Mouse (Mus musculus) CH12.LX (cell line): ENCODE data around the gene Abhd16a. TPM values are rescaled to one million over a fixed set of nuclear protein-coding genes. Genes with fewer than 3 reads are reported as not detected.

ENCODE experiments used
- DNase-seq: peaks from one replicate; pipeline ENCODE4 v3.0.0-alpha.2; 2013; ENCODE audit errors: extremely low read depth
- H3K27ac ChIP-seq: 2 replicates; pipeline ENCODE4 v1.5.1; 2012; ENCODE audit warnings: low read depth, mild to moderate bottlenecking, control low read depth, moderate library complexity; ENCODE audit not compliant: insufficient read depth
- H3K27me3 ChIP-seq: replicated peaks from 2 replicates; pipeline ENCODE3; 2012; ENCODE audit warnings: inconsistent platforms
- H3K36me3 ChIP-seq, 2 experiments: replicated peaks in 1 of 2; 2 replicates each; pipeline versions ENCODE3 to v1.6.1; 2012; ENCODE audit warnings: inconsistent platforms in 1 of 2, low read length in 1 of 2, mild to moderate bottlenecking in 1 of 2, mixed read lengths in 1 of 2, moderate library complexity in 1 of 2; ENCODE audit not compliant: control insufficient read depth in 1 of 2, insufficient read depth in 1 of 2
- H3K4me1 ChIP-seq, 2 experiments: 2 replicates each; pipeline ENCODE4 v1.6.1; 2012; ENCODE audit warnings: inconsistent platforms in 1 of 2, moderate library complexity in 1 of 2; ENCODE audit not compliant: insufficient read depth in 2 of 2, control insufficient read depth in 1 of 2
- H3K4me2 ChIP-seq: 2 replicates; pipeline ENCODE4 v1.6.1; 2012; ENCODE audit warnings: low read depth, mild to moderate bottlenecking, control low read depth; ENCODE audit not compliant: poor library complexity, insufficient read depth, severe bottlenecking
- H3K4me3 ChIP-seq, 3 experiments: fragments of 150-350 bp in 1 of 3; sonication (generic) in 1 of 3; replicated peaks in 1 of 3; 2 replicates each; pipeline versions ENCODE3 to v1.5.1; 2011 to 2012; ENCODE audit warnings: low read depth in 2 of 3, low read length in 2 of 3, mild to moderate bottlenecking in 2 of 3, moderate library complexity in 2 of 3, control low read depth in 1 of 3, improper control_type of control experiment in 1 of 3, inconsistent platforms in 1 of 3, mixed read lengths in 1 of 3; ENCODE audit not compliant: poor library complexity in 1 of 3
- H3K79me2 ChIP-seq: replicated peaks from 2 replicates; pipeline ENCODE4 v1.6.1; 2012; ENCODE audit warnings: mild to moderate bottlenecking, moderate library complexity; ENCODE audit not compliant: control insufficient read depth, poor library complexity, insufficient read depth, severe bottlenecking; ENCODE audit errors: extremely low read depth
- H3K9ac ChIP-seq: 2 replicates; pipeline ENCODE4 v1.6.1; 2012; ENCODE audit warnings: low read depth, mild to moderate bottlenecking, control low read depth, moderate library complexity; ENCODE audit not compliant: insufficient read depth
- H3K9me3 ChIP-seq: replicated peaks from 2 replicates; pipeline ENCODE3; 2012; ENCODE audit warnings: low read length, inconsistent platforms, mixed read lengths
- BHLHE40 ChIP-seq: IDR thresholded peaks from 2 replicates; pipeline ENCODE4 v1.6.1; 2011; ENCODE audit warnings: mild to moderate bottlenecking, low read depth, low read length, improper control_type of control experiment
- CHD2 ChIP-seq: IDR thresholded peaks from 2 replicates; pipeline ENCODE4 v1.6.1; 2011; ENCODE audit warnings: low read length, improper control_type of control experiment
- CTCF ChIP-seq, 2 experiments: IDR thresholded peaks in 1 of 2; conservative IDR thresholded peaks in 1 of 2; 2 replicates each; pipeline ENCODE4 v1.5.1; 2011 to 2012; ENCODE audit warnings: low read depth in 2 of 2, low read length in 2 of 2, improper control_type of control experiment in 1 of 2, inconsistent platforms in 1 of 2, mild to moderate bottlenecking in 1 of 2, moderate library complexity in 1 of 2
- GABPA ChIP-seq: IDR thresholded peaks from 2 replicates; pipeline ENCODE4 v1.6.1; 2012; ENCODE audit warnings: low read depth, low read length, improper control_type of control experiment, inconsistent platforms; ENCODE audit not compliant: insufficient replicate concordance
- IRF4 ChIP-seq: IDR thresholded peaks from 2 replicates; pipeline ENCODE4 v1.6.1; 2014; ENCODE audit warnings: low read depth, mild to moderate bottlenecking, inconsistent platforms, low read length, improper control_type of control experiment
- MXI1 ChIP-seq: IDR thresholded peaks from 2 replicates; pipeline ENCODE4 v1.6.1; 2011; ENCODE audit warnings: mild to moderate bottlenecking, low read depth, low read length, improper control_type of control experiment
- dilution Hi-C: fragments of 300-500 bp; cut with MboI; formaldehyde crosslinking; loops from 2 replicates; pipeline ENCODE4 v1.14.3; 2020; ENCODE audit warnings: low sequenced_read_pairs; ENCODE audit not compliant: extremely low pct_unique_long_range_greater_than_20kb, extremely low pct_ligation_motif_present
- in situ Hi-C: fragments of 300-500 bp; cut with MboI; formaldehyde crosslinking; loops from 3 replicates; pipeline ENCODE4 v1.14.3; 2019; ENCODE audit warnings: low sequenced_read_pairs, low pct_ligation_motif_present, low pct_unique_long_range_greater_than_20kb, mixed read lengths
- polyA plus RNA-seq: library from polyadenylated mRNA; unstranded; fragments of >175 nt; gene quantifications from 2 replicates; pipeline ENCODE4 v1.2.1, GENCODE M21; 2012; ENCODE audit warnings: low read depth; ENCODE audit not compliant: insufficient read length
- total RNA-seq, 2 experiments: library from RNA; depleted of rRNA; stranded (reverse); fragments of 300-350 nt in 1 of 2; fragments of >200 nt in 1 of 2; gene quantifications; 2 replicates each; pipeline ENCODE4 v1.2.3; 2012 to 2014

Abhd16a gene
- total and polyA plus RNA-seq, 3 experiments: 11.6 to 16.6 (median 15.3) TPM

DNA sequence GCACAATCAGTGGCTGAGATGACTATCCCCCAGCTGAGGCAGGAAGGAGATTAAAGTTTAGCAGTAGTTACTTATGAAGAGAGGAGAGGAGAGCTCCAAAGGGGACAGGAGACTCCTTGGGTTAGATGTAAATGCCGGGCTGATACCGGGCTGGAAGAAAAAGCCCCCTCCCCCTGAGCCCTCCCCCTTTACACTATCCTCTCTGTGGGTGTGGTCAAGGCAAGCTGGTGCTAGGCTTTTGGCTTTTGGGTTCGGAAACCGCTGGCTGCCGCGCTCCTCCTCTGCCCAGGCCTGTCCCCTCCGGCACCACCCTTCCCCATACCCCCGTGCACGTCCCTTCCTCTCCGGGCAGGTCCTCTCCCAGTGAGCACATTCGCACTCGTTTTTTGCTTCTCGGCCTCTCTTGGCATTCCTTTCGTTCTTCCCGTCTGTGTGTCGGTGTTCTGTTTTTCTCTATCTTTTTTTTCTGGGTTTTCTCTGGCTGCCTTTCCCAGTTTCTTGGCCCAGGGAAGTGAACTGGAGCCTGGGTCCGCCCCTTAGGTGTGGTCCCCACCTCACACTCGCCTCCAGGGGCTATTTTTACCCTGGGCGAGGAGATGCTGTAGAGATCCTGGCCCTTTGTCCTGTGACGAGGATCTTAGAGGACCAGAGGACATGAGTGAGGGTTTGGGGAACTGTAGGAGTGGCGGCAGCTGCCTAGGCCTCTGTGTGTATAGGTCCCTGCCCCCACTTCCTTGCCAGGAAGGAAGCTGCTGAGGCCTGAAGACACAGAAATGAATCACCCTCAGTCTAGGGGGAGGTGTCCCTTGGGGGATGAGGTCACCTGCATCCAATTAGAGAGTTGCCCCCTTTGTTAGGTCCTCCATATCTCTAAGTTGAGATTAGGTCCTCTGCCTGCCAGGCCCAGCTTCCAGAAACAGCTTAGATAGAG is 37.6 kb upstream of the Abhd16a start (continued):
- TF ChIP-seq CHD2: peak; percentile 96

DNA sequence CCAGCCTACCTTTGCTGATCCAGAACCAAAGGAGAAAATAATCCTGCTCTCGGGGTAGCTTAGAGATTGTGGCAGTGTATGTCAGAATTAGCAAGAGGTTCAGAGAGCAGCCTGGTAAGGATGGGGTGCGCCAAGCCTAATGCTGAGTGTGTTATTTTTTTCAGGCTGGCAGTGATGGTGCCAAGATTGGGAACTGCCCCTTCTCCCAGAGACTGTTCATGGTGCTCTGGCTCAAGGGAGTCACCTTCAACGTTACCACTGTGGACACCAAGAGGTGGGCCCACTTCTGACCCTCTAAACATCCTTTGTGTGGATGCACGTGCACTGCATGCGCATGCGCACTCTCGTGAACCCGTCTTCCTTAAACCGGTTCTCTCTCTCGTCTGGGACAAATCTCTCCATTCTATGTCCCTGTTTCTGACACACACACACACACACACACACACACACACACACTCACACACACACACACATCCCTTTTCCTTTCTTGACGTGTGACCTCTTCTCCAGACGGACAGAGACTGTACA is 36.7 kb upstream of the Abhd16a start:
- Histone ChIP-seq H3K4me2 (peak overlapping the region; percentile 58), H3K9me3 (peaks cover 7% of the 10 kb centered on the region), H3K36me3 (peaks cover 41 to 47% of the 10 kb centered on the region in 2 experiments), H3K4me1 (peaks cover 9 to 26% of the 10 kb centered on the region in 2 experiments), H3K9ac (peak overlapping the region; percentile 55), H3K4me3 (peak overlapping the region; percentile 79 to 94 (median 86)), H3K79me2 (peaks cover 27% of the 10 kb centered on the region), H3K27ac (peak overlapping the region; percentile 96), H3K27me3 (no peaks in the 10 kb centered on the region)
- DNase-seq: no peak
- dilution Hi-C loops: no loop called here
- in situ Hi-C loops: no loop called here
- TF ChIP-seq BHLHE40: peak; percentile 31; the same call in 1 of the 2 replicates
- no peak for TF ChIP-seq GABPA

DNA sequence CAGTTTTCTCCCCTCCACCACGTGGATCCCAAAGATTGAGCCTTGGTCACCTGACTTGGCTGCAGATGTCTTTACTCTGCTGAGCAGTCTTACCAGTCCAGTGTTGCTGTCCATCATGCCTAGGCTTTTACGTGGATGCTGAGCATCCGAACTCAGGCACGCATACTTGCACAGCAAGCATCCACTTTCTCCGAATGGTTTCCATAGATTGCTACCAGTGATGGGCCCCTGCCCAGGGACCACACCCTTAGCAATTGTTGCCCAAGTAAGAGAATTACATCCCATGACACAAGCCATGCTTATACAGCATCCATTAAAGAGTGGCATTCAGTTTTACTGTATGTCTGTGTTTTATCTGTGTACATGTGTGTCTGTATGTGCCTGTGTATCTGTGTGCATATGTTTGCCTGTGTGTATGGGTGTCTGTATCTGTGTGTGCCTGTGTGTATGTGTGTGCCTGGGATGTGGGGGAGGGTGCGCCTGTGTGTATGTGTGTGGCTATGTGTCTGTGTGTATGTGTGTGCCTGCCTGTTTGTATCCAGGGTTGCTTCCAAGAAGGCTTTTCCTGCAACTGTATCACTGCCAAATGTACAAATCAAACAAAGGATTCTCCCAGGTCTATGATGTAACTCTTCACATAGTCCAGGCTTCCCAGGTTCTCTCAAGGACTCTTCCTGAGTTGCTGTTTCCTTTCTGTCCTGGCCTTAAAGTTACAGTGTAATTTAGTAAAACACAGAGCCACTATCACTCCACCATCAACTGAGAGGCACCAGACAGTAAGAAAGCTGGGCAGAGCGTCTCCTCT is 33.2 kb upstream of the Abhd16a start:
- H3K27ac ChIP-seq: no peak overlapping the region
- DNase-seq: no peak
- H3K9ac ChIP-seq: no peak overlapping the region
- no peak overlapping the region for H3K4me2 ChIP-seq
- no peaks in the 10 kb centered on the region for H3K27me3 ChIP-seq
- H3K4me3 ChIP-seq: no peak overlapping the region
- TF ChIP-seq CTCF (conservative IDR thresholded peaks at IDR 0.05 in 1 of 2, IDR thresholded peaks at IDR 0.05 in 1 of 2; ENCODE audit: low read depth in 2 of 2, low read length in 2 of 2) (no peak), IRF4 (no peak), MXI1 (no peak)
- H3K4me1 ChIP-seq: peaks cover 9 to 20% of the 10 kb centered on the region in 2 experiments
- peaks cover 69 to 83% of the 10 kb centered on the region in 2 experiments for H3K36me3 ChIP-seq
- in situ Hi-C loops: no loop called here
- dilution Hi-C loops: no loop called here
- peaks cover 7% of the 10 kb centered on the region for H3K9me3 ChIP-seq
- H3K79me2 ChIP-seq: peaks cover 20% of the 10 kb centered on the region

DNA sequence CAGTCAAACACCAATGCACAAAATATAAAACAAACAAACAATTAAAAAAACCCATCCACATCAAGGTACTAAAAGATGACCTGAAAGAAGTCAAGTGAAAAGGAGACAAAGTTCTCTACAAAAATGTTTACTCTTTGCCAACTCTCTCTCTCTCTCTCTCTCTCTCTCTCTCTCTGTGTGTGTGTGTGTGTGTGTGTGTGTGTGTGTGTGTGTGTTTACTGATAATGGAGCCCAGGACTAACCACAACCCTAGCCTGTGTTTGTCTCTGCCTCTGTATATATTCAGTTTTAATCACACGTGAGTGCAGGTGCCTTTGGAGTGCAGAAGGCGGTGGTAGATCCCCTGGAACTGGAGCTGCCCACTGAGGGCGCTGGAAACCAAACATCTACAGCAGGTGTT is 32.0 kb upstream of the Abhd16a start:
- Histone ChIP-seq H3K4me3 (no peak overlapping the region), H3K4me1 (peaks cover 9 to 17% of the 10 kb centered on the region in 2 experiments), H3K9ac (no peak overlapping the region), H3K27ac (no peak overlapping the region), H3K36me3 (peaks cover 75 to 93% of the 10 kb centered on the region in 2 experiments), H3K4me2 (no peak overlapping the region), H3K9me3 (peaks cover 7% of the 10 kb centered on the region), H3K27me3 (no peaks in the 10 kb centered on the region), H3K79me2 (peaks cover 18% of the 10 kb centered on the region)
- dilution Hi-C loops: no loop called here
- in situ Hi-C loops: no loop called here
- no peak for DNase-seq
- no peak for TF ChIP-seq GABPA
